Mouse (Mus musculus): Measurements from ENCODE around the gene Map7d1.
A peak's percentile ranks its signal among the peaks of the same experiment; 100 is the strongest.
"Not testable (repeated sequence)": the region's sequence is repeated elsewhere in the genome, so short reads cannot be mapped to it uniquely, and the experiment has no call there.

The Map7d1 gene

DNA sequence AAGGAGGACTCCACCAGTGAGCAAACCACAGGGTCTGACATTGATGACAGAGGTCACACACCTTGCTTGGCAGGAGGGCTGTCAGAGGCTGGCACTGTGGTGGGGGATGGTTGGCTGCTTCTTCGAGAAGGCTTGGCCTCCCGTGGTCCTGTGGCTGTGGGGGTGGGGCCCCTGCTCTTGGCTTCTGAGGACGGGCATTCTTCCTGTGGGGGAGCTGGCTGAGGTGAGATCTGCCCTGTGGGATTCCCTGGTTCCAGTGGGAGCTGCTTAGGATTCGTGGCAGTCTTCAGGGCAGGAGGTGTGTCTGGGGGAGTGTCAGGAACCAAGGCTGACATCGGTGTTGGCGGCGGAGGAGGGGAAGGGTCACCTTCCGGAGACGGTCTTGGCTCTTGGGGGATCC lies 14.2 kb downstream of the Map7d1 start:
- no peak for DNase-seq (ENCODE audit: low spot score)

DNA sequence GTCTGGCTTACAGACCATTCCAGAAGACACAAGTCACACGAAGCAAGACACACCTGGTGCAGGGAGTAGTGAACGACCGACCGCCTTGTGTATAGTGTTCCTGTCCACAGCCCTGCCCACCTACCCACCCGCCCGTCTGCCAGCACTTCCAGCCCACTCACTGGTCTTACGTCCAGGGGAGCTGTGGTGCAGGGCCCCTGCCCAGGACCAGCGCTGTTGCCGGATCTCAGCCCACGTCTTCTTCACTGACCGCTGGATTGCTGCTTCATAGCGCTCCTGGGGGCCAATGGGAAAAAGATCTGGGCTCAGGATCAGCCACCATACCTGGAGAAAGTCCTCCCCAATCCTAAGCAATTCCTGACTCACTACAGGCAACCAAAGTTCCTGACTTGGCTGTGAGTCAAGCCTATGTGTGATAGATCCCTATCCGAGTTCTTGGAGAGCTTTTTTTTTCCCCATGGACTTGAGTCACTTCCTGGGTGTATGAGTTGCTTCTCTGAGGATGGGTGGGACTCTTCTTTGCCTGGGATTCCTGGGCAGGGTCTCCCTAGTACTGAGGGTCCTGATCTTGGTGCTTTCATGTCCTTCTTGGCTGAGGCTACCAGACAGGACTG lies 16.2 kb downstream of the Map7d1 start:
- DNase-seq (ENCODE audit: low spot score) = no peak

DNA sequence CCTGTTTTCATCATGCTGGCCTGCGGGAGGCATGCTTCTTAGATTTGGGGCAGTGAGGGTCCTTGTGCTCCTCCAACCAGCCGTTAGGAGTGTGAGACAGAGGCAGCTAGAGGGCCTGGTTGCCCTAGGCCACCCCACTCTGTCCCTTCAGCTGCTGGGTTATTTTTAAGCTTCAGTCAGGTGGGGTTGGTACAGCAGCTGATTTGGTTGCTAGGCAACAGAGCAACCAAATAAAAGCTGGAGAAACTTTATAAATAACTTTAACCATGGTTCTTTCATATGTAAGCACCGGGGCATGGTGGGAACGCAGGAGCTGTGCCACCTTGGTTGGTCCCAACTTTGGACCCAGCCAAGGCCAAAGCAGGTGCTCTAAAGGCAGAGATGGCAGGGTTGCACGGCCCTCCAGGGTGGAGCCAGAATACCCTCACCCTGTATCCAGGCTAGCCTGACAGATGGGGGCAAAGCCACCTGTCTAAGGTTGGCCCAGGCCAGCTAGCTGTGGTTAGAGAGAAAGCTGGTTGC lies 18.4 kb downstream of the Map7d1 start:
- no peak for DNase-seq (ENCODE audit: low spot score)

DNA sequence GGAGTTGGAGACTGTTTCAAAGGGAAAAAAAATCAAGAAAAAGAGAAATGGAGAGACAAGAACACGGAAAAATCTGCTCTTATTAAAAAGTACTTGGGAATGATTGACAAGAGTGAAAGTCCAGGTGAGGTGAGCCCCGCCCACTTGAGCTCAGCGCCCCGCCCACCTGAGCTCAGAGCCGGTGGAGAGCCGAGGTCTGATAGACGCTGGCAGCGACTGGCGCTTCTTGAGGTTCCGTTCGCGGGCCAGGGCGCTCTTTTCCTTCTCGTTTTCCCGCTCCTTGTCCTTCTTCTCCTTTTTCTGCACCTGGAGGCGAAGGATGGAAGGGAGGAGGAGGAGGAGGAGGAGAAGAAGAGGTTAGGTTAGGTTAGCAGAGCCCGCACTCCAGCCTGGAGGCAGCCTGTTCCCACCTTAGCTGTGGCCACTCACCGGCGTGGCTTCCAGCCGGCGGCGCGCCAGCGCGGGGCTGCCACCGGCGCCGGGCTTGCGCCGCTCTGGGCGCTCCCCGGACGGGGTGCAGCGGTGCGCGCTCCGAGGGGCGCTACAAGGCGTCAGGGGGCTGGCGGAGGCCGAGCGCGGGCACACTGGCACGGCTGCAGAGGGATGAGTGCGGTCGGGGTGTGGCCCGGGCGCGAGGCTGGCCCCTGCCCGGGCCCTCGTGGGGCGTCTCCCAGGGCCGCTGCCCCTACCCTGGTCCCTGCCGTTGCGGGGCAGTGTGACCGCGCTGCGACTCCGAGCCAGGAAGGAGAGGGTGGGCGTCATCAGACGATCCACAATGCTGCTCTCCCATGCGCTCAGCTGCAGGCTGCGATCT lies 19.5 kb downstream of the Map7d1 start:
- DNase-seq (ENCODE audit: low spot score) = no peak

DNA sequence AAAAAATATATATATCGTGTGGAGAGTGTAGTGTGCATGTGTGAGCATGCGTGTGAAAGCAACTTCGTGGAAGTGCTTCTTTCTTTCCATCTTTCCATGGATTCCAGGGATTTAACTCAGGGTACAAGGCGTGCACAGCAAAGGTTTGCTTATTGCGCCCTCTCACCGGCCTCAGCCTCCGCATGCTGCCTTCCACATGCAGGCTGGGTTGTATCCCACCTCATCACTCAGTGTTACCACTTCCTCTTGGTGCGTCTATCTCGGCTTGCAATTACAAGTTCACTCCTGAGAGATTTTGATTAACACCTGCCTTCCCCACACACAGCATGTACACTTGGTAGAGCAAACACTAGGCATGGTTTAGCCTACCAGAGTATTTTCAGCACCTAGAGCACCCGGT lies 21.0 kb downstream of the Map7d1 start:
- DNase-seq (ENCODE audit: low spot score) = no peak

DNA sequence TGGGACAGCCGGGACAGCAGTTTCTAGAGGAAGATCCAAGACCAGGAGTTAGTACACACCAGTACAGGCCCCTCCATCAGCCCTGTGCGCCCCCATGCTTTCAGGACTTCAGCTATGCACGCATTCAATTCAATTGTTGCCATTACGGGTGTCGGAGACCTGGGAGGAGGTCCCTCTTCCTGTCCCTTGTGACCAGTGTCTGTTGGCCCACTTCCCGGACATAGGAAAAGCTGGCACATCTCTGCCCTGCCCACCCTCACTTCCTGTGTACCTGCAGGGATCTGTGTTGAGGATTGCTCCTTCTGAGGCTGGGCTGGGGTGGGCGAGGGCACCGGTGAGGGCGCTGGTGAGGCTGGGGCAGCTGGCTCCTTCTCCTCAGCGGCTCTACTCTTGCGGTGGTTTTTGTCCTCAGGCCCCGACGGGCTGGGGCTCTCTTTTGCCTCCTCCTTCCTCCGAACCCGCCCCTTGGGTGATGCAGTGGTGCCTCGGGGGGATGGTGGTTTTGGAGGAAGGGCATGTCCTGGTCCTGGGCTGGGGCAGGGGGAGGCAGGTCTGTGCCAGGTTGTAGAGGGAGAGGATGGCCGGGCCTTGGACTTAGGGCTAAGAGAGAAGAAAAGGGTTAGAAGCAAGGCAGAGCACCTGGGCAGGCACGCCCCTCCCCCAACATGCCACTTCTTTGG lies 21.5 kb downstream of the Map7d1 start:
- no peak for DNase-seq (ENCODE audit: low spot score)

DNA sequence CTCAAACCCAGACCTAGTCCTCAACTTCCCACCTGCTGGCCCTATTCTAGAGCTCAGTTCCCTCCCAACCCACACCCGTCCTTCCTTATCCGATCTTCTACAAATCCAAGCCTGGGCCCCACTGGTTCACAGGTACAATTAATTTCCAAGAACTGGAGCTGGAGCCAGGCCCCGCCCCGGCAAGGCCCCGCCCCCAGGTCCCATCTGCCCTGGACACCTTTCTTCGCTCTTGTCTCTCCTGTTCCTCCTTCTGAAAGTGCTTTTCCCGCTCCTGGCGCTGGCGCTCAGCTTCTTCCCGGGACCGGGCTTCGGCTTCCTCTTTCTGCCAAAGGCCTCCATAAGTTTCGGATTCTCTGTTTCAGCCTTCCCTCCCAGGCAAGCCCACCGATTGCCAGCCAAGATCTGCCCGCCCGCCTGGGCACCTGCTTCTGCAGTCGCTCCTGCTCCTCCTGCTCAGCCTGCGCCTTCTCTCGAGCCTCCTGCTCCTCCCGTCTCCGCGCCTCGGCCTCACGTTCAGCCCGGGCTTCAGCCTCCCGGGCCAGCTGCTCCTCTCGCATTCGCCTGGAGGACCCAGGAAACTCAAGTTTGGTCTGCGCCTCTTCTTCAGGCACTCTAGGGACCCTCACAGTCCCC lies 22.4 kb downstream of the Map7d1 start:
- no peak for DNase-seq (ENCODE audit: low spot score)

DNA sequence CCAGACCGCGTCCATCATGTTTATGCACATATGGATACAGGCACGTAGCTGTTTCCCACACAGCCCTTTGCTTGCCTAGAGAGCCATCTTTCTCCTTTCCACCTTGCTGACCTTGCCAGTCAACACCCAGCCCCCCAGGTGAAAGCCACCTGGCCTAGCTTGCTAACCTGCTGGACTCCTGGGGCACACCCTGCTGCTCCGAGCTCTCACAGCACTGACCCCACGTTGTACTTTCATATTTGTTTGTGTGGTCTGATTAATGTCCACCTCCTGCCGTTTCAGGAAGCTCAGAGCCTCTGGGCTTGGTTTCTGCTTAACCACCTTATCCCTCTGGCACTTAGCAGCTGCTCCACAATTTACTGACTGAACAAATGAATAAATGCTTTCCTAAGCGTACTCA lies 26.2 kb downstream of the Map7d1 start:
- DNase-seq (ENCODE audit: low spot score) = no peak

DNA sequence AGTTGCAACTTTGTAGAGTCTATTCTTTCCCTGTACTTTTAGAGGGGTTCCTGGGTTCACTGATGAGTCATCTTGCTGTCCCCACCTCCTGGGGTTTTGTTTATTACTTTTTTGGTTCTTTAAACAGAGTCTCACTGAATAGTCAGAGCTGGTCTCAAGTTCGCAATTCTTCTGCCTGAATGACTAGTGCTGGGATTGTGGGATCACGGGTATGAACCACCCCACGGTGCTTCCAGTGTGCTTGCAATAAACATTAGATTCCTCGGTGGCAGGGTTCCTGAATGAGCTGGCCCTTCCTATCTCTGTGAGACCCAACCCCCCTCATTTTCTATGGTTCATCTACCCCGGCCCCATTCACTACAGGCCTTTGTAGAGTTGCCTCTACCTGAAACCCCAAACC lies 28.0 kb downstream of the Map7d1 start:
- no peak for DNase-seq (ENCODE audit: low spot score)

DNA sequence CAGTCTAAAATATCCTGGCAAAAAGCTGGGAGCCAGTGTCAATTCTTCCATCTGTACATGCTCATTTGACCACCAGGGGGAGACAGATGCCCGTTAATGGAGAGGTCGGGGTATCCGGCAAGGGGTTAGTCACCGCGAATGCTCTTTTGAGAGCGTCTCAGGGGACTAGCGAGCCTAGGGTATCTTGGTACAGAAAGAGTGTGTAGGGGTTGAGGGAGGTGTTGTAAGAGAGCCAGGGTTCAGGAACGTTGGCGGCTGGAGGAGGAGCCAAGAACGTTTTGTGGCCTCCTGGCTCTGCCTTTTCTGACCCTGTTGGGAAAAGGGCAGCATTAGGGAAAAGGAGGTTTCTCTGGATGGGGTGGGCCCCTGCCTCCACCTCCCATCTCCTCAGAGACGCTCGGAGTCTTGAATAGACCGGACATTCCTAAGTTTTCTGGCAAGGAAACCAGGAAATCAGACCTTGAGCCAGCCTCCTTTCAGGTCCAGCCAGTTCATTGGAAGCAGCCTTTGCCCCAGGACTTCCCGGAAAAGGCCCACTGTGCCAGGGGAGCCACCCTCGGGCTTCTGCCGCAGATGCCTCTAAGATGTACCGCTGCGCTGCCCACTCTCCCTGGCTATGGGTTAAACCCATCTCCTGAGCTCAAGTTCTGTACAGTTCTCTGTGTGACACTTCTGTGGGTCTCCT lies 28.9 kb downstream of the Map7d1 start:
- peak; percentile 81 for DNase-seq (ENCODE audit: low spot score)

DNA sequence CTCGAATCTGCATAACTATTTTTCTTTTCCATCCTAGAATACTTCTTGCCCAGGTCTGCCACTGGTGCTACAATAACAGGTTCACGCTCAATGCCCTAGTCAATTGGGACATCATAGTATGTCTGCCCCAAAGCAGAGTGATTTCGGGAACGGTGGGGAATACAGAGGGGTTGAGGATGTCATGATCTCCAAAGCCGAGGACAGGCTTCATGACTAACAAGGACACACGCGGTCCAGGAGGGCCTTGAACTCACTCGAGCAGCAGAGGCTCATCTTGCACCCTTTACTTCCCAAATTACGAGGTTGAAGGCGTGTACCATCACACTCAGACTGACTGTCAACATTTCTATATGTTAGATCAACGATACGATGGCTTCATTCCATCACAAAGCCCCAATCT lies 29.5 kb downstream of the Map7d1 start:
- no peak for DNase-seq (ENCODE audit: low spot score)

DNA sequence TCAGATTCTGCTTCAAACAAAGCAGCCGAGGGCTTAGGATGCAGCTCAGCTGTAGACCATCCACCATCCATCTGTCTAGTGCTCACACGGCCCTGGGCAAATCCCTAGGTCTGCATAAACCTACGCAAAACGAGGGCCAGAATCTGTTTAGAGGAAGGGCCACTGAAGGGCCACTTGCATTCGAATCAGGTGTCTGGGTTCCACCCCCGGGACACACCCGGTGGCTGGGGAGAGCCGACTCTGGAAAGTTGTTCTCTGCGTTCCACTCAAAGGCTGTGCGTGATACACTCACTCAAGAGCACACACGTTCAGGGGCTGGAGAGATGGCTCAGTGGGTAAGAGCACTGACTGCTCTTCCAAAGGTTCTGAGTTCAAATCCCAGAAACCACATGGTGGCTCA lies 33.5 kb downstream of the Map7d1 start:
- no peak for DNase-seq (ENCODE audit: low spot score)

DNA sequence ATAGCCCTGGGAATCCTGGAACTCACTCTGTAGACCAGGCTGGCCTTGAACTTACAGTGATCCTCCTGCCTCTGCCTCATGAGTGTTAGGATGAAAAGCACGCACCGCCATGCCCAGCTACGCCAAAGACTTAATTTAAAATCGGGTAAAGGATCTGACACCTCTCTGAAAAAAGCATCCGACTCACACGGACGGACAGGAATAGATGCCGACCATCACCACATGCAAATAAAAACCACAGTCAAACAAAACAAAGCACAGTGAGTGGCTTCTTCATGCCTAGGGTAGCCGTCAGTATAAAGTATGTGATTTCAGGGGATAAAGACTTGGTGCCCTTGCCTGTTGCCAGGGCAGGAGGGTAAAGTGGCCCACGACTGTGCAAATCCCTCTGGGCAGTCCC lies 36.1 kb downstream of the Map7d1 start:
- DNase-seq (ENCODE audit: low spot score) = no peak

DNA sequence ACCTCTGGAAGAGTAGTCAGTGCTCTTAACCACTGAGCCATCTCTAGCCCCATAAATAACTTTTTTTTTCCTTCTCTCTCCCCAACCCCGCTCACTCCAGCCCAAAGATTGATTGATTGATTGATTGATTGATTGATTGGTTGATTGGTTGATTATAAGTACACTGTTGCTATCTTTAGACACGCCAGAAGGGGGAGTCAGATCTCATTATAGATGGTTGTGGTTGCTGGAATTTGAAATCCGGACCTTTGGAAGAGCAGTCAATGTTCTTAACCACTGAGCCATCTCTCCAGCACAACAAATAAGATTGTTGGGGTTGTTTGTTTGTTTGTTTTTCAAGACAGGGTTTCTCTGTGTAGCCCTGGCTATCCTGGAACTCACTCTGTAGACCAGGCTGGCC lies 36.6 kb downstream of the Map7d1 start:
- DNase-seq (ENCODE audit: low spot score) = not testable (repeated sequence)

DNA sequence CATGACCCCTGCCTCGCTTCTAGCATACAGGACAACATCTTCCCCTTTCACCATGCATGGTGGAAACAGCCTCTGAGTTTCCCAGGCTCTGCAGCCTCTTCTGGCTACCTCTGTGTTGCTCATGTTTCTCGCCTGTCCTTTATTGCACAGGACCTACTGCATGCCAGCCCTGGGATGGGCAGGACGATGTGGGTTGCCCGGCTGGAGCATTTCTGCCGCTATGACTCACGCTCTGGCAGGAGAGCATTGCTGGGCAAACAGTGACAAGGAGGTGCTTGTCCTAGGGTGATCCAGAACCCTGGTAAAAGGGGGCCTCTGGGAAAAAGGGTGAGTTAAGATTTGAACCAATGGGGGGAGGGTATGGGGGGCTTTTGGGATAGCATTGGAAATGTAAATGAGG lies 38.4 kb downstream of the Map7d1 start:
- DNase-seq (ENCODE audit: low spot score) = no peak

DNA sequence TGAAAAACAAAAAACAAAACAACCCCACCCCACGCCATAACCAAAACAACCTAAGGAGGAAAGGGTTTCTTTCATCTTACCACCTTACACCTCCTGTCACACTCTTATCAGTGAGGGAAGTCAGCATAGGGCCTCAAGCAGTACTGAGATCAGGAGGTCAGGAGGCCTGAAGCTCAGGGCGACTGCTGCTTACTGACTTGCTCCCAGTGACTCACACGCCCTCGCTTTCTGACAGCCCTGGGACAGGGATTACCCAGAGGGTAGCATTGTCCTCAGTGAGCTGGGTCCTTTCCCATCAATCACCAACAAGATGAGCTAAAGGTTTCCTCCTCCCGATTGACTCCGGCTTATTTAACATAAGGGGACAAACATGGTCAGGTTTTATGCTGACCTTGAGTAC lies 49.1 kb downstream of the Map7d1 start:
- DNase-seq (ENCODE audit: low spot score) = no peak

DNA sequence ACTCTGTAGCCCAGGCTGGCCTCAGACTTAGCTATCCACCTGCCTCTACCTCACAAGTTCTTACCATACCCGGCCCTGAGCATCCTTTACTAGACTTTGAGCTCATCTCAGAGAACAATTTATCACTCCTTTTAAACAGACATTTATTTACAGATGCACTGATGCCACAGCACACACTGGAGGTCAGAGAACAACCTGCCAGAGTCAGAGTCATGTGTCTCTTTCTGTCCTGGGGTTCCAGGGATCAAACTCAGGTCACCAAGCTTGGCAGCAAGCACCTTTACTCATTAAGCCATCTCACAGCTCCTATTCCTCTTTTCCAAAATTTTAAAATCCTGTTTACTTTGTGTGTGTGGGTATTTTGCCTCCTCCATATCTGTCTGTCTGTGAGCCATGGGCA lies 50.8 kb downstream of the Map7d1 start:
- no peak for DNase-seq (ENCODE audit: low spot score)

DNA sequence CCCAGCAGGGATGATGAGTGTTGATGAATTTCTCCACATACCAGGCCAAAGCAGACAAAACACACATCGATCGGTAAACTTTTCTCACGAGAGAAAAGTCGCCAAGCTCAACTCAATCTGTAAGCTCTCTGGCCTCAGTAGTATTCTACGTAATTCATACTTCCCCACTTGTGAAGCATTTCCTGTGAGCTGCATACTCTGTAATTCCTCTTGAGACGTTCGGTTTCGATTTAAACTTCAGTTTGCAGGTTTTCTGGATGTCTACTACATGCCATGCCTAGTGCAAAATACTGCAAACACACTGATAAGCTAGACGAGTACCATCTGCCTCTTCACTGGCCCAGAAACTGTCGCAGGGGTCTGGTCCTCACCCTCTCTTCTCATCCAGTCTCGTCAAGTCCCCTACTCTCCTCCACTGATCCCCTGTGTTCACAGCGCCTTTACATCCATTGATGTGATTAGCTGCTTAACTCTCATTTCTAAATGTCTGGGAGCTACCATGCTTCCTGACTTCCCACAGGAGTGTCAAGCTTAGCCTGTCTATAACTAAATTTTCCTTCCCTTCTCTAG lies 51.4 kb downstream of the Map7d1 start:
- DNase-seq (ENCODE audit: low spot score) = no peak

DNA sequence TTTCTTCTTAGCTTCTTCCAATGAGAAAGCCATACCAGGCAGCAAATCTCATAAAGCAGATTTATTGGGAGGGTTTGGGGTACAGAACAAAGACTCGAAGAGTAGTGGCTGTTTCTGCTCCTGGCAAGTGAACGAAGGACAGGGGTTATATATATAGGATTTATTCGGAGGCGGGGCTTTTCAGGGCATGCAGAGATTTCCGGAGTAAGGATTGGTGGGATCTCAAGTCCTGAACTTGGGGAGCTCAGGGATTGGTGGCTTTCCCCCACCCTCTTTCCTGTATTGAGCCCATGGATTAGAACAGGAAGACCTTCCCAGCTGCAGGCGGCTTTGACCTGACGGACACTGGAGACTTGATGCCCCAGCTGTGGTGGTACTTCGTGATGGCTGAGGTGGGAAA lies 52.1 kb downstream of the Map7d1 start:
- no peak for DNase-seq (ENCODE audit: low spot score)

DNA sequence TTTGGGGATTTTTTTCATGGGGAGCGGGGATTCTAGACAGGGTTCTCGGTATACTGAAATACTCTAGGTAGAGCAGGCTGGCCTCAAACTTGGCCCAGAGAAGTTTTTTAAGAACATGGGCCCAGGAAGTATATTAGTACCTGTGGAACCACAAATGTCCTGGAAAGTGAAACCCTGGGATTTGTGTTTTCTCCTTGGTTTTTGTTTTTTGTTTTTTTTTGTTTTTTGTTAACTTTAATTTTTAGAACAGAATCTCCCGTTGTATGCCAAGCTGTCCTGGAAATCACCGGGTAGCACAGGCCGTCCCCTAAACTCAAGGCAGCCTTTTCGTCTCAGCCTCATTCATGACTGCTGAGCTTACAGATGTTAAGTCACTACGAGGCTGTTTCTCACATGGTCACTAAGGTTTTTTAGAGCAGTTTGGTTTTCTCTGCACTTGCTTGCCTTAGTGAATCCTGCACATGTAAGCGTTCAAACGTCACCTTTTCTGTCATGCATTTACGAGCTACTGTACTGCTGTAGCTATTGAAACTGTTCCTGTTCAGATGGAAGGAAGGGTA lies 52.7 kb downstream of the Map7d1 start:
- no peak for DNase-seq (ENCODE audit: low spot score)

Measured in ovary, postnatal 36 days (tissue).